Mouse (Mus musculus): Measurements from ENCODE around the gene Lyst.
"Not testable (repeated sequence)": the region's sequence is repeated elsewhere in the genome, so short reads cannot be mapped to it uniquely, and the experiment has no call there.

Gene Lyst

GRCm38 (mm10) chr13:13637981-13638380, 47.8 kb downstream of the Lyst start:
- DNase-seq = no peak

GRCm38 (mm10) chr13:13638725-13639124, 48.5 kb downstream of the Lyst start:
- no peak for DNase-seq

GRCm38 (mm10) chr13:13647296-13647695, 57.1 kb downstream of the Lyst start:
- no peak for DNase-seq

GRCm38 (mm10) chr13:13655453-13655852, 65.3 kb downstream of the Lyst start:
- DNase-seq = no peak

- not testable (repeated sequence) for DNase-seq
These were observed 75.9 kb downstream of the Lyst start for GRCm38 (mm10) chr13:13666103-13666502.

- no peak for DNase-seq
These were observed 80.5 kb downstream of the Lyst start for GRCm38 (mm10) chr13:13670669-13671068.

GRCm38 (mm10) chr13:13671585-13672328, 81.6 kb downstream of the Lyst start:
- DNase-seq = no peak

- DNase-seq = no peak
These were observed 84.6 kb downstream of the Lyst start for GRCm38 (mm10) chr13:13674669-13675343.

GRCm38 (mm10) chr13:13677871-13678270, 87.7 kb downstream of the Lyst start:
- no peak for DNase-seq

- DNase-seq = no peak
These were observed 91.4 kb downstream of the Lyst start for GRCm38 (mm10) chr13:13681642-13682041.

GRCm38 (mm10) chr13:13703476-13703875, 113.3 kb downstream of the Lyst start:
- DNase-seq = no peak

- DNase-seq = not testable (repeated sequence)
These were observed 131.2 kb downstream of the Lyst start for GRCm38 (mm10) chr13:13721435-13721834.

GRCm38 (mm10) chr13:13723293-13723692, 133.1 kb downstream of the Lyst start:
- no peak for DNase-seq

- no peak for DNase-seq
These were observed 133.6 kb downstream of the Lyst start for GRCm38 (mm10) chr13:13723786-13724185.

GRCm38 (mm10) chr13:13739232-13739631, 149.0 kb downstream of the Lyst start:
- no peak for DNase-seq

- DNase-seq = no peak
These were observed 155.7 kb downstream of the Lyst start for GRCm38 (mm10) chr13:13745911-13746310.

- DNase-seq = peak in 1 of 2 experiments; percentile 42
These were observed 185.7 kb downstream of the Lyst start for GRCm38 (mm10) chr13:13775778-13776494.

GRCm38 (mm10) chr13:13777052-13777451, 186.9 kb downstream of the Lyst start:
- no peak for DNase-seq

GRCm38 (mm10) chr13:13777696-13778095, 187.5 kb downstream of the Lyst start:
- DNase-seq = no peak

- no peak for DNase-seq
These were observed 188.8 kb downstream of the Lyst start for GRCm38 (mm10) chr13:13778837-13779458.

- no peak for DNase-seq
These were observed 190.1 kb downstream of the Lyst start for GRCm38 (mm10) chr13:13780271-13780670.

- no peak for DNase-seq
These were observed 190.8 kb downstream of the Lyst start for GRCm38 (mm10) chr13:13781026-13781425.

- DNase-seq = no peak
These were observed 193.1 kb downstream of the Lyst start for GRCm38 (mm10) chr13:13783296-13783695.
